Mouse (Mus musculus) embryonic fibroblast, embryonic 13.5 days (primary cell): ENCODE results near the gene Gm6377.

Source experiments
- CTCF ChIP-seq: IDR thresholded peaks from 2 replicates; pipeline ENCODE4 v1.5.1; 2011; ENCODE audit warnings: mild to moderate bottlenecking, control low read depth, low read length, moderate library complexity, borderline replicate concordance; ENCODE audit not compliant: insufficient read depth
- POLR2A ChIP-seq: IDR thresholded peaks from 2 replicates; pipeline ENCODE4 v1.6.1; 2011; ENCODE audit warnings: low read depth, mild to moderate bottlenecking, control low read depth, low read length, moderate library complexity

- TF ChIP-seq CTCF = no peak
- TF ChIP-seq POLR2A = no peak
Measured at GRCm38 (mm10) chrX:109175470-109175869, 21.1 kb upstream of the Gm6377 start.
